Mouse (Mus musculus) thymus, adult 2 months (tissue): ENCODE results near the gene Tmc4.
"Not testable (repeated sequence)": the region's sequence is repeated elsewhere in the genome, so short reads cannot be mapped to it uniquely, and the experiment has no call there.

Source experiments
- CTCF ChIP-seq: fragments of 200-500 bp; IDR thresholded peaks from 2 replicates; pipeline ENCODE4 v1.5.1; 2012; ENCODE audit warnings: mild to moderate bottlenecking, control low read depth, low read length, moderate library complexity, borderline replicate concordance; ENCODE audit not compliant: control insufficient read depth, poor library complexity, insufficient read depth; ENCODE audit errors: extremely low read depth
- POLR2A ChIP-seq: fragments of 200-500 bp; IDR thresholded peaks from 2 replicates; pipeline ENCODE4 v1.6.1; 2012; ENCODE audit warnings: mild to moderate bottlenecking, low read length, control low read depth, moderate library complexity; ENCODE audit not compliant: control insufficient read depth, poor library complexity, insufficient read depth; ENCODE audit errors: extremely low read depth

- TF ChIP-seq CTCF, POLR2A: not testable (repeated sequence)
Measured at GRCm38 (mm10) chr7:3708447-3708980, 31.2 kb upstream of the Tmc4 start.
